Mouse (Mus musculus) right cerebral cortex, adult 2 months (tissue): Measurements from ENCODE around the gene Ocrl.

Experiments used
- DNase-seq, 2 experiments: peaks; one replicate each; pipeline ENCODE4 v3.0.0; 2021 to 2022; ENCODE audit warnings: low spot score in 2 of 2

Ocrl gene

GRCm38 (mm10) chrX:47912306-47912792 is at the start of gene Ocrl:
Gene Ocrl, plus strand, starts transcription at chrX:47912387.
- peak; percentile 59 to 67 for DNase-seq

GRCm38 (mm10) chrX:47880052-47880451 is 32.1 kb upstream of the Ocrl start:
- peak; percentile 4 to 24 for DNase-seq

DNA sequence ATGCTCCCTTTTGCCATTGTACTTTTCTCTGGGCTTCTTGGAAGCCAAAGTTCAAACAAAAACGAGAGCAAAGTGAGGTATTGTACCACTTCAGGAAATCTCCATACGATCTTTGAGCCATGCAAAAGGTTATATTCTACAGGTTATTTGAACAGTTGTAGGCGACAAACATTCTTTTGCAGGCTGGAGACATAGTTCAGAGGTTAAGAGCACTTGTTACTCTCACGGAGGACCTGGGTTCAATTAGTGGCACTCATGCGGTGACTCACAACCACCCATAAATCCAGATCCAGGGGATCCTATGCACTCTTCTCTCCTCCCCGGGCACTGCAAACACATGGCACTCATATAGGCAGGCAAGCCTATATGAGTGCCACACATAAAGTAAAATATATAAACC is 29.4 kb upstream of the Ocrl start:
- DNase-seq, result no peak

DNA sequence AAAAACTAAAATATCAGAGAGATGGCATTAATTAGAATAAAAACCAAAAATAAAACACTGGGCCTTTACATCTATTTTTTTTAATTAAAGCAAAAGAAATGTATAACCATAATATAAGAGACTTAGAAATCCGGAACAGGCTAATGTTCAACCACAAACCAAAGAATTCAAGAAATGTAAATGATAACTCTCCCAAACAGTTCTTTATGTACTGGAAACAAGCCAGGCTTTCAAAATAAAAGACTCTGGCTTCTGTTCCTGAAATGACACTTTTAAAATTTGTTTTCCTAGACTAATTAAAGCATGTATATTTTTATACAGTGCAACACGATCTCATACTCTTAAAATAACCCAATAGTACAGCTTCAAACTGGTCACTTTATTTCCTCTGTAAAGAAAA is 24.8 kb upstream of the Ocrl start:
- DNase-seq, result no peak

GRCm38 (mm10) chrX:47891243-47891906 is 20.8 kb upstream of the Ocrl start:
- DNase-seq, result peak in 1 of 2 experiments; percentile 5

DNA sequence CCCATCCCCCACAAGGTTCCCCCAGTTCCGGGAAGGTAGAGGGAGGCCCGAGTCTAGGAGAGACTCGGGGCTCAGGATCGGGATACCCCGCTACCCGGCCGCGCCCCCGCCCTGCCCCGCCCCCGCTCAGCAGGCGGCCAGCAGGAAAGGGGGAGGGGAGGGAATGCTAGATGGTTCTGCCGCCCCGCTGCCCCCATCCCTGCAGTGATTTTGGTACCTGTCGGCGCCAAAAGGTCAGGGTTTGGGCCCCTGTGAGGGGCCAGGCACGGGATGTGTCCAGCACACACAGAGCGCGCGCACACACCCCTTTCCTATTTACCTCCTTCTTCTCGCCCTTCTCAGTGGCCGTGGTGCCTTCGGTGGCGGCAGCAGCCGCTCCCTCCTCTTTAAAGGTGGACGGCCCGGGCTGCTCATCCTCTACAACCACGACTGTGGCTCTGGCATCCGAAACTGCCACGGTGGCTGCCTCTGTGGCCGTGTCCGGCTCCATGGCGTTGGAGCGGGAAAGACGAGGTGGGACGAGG is 20.2 kb upstream of the Ocrl start:
- peak; percentile 11 for DNase-seq

DNA sequence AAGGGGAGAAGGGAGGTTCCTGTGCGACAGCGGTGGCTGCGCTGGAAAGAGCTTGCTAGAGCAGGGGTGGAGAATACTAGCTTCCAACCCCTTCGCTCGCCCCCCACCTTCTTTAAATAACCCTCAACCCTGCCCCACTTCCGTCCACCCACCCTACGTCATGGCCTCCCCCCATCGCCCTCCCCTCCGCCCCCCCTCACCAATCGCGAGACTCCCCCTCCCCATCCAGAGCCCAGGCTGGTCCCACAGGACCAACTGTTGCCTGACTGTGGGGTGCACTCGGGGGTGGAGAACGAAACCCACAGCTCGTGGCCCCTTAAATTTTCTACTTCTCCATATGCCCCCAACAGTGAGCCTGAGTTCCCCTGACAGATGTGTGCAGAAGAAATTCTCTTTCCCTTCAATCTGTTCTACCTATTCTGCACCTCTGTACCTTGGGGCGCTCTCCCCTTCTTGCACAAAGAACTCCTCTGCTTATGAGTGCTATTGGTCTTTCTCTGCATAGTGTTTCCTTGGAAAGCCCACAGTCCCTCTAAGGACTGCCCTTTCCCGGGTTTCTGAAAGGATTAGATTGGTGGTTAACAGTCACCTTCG is 19.7 kb upstream of the Ocrl start, which contains the start of gene Smarca1:
Gene Smarca1, minus strand, starts transcription at position 544 of the 594 bp plus-strand sequence.
- DNase-seq, result no peak

DNA sequence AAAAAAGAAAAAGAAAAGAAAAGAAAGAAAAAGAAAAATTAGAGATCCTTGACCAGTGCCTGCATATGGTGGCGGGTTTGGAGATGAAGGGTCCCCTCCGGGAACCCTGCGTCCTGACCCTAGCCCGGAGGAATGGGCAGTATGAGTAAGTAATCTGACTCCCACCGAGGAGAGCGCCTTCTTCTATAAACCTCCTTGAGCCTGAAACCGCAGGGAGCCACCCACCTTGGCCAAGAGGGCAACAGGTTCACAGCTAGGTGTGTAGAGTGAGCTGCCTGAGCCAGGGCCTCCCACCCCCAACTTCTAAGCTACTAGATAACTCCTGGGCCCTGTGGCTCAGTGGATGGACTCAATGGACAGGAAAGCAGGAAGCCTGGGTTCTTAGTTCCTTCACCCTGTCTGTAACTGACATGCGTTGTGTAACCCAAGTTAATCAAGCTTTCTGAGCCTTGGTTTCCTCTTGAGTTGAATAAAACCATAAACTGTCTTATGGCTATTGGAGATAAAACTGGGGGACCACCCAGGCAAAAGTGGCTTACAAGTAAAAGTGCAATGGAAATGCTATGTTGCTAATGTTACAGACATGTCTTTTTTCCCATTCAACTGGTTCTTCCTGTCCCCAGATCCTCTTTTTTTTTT is 836 bp downstream of the Ocrl start:
- no peak for DNase-seq

- DNase-seq, result no peak
Observed at GRCm38 (mm10) chrX:47913543-47913938, 1.4 kb downstream of the Ocrl start.

GRCm38 (mm10) chrX:47916831-47917230 is 4.6 kb downstream of the Ocrl start:
- no peak for DNase-seq

- DNase-seq, result no peak
Observed at GRCm38 (mm10) chrX:47920541-47920940, 8.4 kb downstream of the Ocrl start.

GRCm38 (mm10) chrX:47927981-47928380 is 15.8 kb downstream of the Ocrl start:
- DNase-seq, result no peak

- DNase-seq, result no peak
Observed at GRCm38 (mm10) chrX:47930449-47930848, 18.3 kb downstream of the Ocrl start.

GRCm38 (mm10) chrX:47934352-47934751 is 22.2 kb downstream of the Ocrl start:
- DNase-seq, result no peak

DNA sequence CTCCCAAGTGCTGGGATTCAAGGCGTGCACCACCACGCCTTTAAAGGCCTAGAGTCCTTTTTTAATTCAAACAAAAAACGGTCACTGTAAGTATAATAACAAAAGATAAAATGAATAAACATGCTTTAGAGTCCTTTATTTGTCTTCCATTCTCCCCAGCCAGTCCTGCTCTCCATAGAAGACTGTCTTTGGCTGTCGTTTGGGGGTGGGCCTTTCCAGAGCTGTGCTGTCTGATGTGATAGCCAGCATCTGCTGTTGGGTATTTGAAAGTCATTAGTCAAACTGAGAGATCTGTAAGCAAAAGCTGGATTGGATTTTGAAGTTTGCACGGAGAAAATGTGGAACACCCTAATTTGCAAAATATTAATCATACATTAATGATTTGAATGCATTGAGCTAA is 24.7 kb downstream of the Ocrl start:
- no peak for DNase-seq

DNA sequence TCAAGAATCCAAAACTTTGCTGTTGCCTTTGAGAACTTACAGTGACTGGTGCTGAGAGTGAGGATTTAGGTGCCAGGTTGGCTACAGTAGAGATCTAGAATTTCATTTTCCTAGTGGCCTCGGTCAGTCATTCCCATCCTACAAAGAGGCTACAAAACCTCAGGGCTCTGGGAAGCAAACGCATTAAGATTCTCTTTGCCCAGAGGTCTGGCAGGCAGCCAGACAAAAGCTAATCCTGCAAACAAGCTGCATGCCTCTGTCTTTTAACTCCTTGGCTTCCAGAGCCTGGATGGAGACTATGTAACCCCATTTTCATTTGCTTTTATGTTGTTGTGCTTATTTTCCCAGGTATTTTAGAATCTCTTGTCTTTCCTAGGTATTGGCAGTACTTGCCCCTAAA is 25.6 kb downstream of the Ocrl start:
- DNase-seq, result peak in 1 of 2 experiments; percentile 6

GRCm38 (mm10) chrX:47949729-47950128 is 37.5 kb downstream of the Ocrl start:
- no peak for DNase-seq

GRCm38 (mm10) chrX:47962579-47962978 is 50.4 kb downstream of the Ocrl start:
- DNase-seq, result no peak

- DNase-seq, result peak; percentile 23 to 71
Observed at GRCm38 (mm10) chrX:47970371-47970770, 58.2 kb downstream of the Ocrl start.

DNA sequence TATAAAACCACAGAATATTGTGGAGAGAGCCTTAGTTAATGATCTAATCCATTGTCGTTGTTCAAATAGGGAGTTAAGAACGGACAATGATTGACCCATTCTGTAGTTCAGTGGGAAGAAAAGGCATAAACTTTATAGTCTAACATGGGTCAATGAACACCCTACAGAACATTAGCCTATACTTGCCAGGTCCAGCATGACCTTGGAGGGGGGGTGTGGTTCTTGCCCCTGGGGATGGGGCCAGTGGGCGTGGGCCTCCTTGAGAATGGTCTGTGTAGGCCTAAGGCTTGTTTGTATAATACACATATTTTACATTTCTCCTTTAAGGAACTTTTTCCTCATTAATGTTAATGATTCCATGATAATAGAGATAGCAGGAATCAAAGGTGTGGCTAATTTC is 58.7 kb downstream of the Ocrl start:
- no peak for DNase-seq

DNA sequence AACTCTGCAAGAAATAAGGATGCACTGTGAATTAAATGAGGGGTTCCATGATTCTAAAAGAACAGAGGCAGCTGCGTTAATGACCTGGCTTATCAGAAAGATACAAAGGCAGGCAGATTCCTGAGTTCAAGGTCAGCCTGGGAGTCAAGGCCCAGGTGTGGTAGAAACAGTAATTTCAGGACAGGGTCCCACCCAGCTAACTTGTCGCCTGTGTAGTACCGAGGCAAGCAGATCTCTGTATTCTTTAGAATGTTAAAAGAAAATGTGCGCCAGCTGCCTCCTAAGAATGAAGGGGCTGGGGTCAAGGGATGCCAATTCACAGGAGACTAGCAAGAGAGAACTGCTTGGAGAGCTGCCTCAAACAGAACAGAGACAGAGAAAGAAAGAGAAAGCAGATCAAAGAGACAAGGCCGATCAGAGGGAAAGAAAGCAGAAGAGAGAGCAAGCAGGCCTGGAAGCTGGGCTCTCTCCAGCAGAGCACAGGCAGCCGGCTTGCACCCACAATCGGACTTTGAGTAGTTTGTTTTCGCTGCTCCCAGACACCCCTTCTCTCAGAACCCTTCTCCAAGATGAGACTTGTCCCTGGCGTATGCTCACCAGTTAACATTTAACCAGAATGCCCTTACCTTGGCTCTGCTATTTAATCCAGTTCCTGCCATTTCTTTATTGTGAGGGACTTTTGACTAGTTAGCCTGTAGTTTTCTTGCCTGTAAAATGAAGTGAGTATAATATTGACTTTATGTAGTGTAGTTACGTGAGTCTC is 59.4 kb downstream of the Ocrl start:
- DNase-seq, result no peak

- peak; percentile 18 to 37 for DNase-seq
Observed at GRCm38 (mm10) chrX:47976551-47976950, 64.4 kb downstream of the Ocrl start.
